In genomic region chr2:78975393-78975774, GRCm38 (mm10) we compare ENCODE assay signal across 36 mouse cellular contexts.
"Had no signal": no experiment of that assay in that cellular context is flagged by ENCODE, and none has a peak within 500 bp of the region (broad histone marks: within the 10 kb centered on the region; RNA-seq: fewer than 3 reads in every experiment).

No protein-coding gene starts in this region.

- H3K9me3 ChIP-seq: heart, embryonic 10.5 days; heart, embryonic 12.5 days; heart, embryonic 13.5 days; heart, embryonic 15.5 days; hindbrain, embryonic 10.5 days; hindbrain, embryonic 12.5 days; hindbrain, embryonic 13.5 days; hindbrain, embryonic 15.5 days; intestine, embryonic 15.5 days; kidney, embryonic 15.5 days had no signal

- DNase-seq: heart, postnatal 10 days; heart, postnatal 14 days; heart, postnatal 36 days; heart, postnatal 4 days; kidney, adult 11 months; kidney, adult 18-20 months; kidney, adult 2 months; kidney, adult 8-10 months; kidney, adult 9 months; kidney, postnatal 10 days; kidney, postnatal 14 days; kidney, postnatal 25 days; kidney, postnatal 36 days; kidney, postnatal 4 days; layer of hippocampus, adult 9-11 months; layer of hippocampus, postnatal 36 days had no signal

- H3K9ac ChIP-seq: heart, embryonic 12.5 days; heart, embryonic 13.5 days; heart, embryonic 15.5 days; hindbrain, embryonic 12.5 days; hindbrain, embryonic 13.5 days; hindbrain, embryonic 14.5 days; hindbrain, embryonic 15.5 days; intestine, embryonic 15.5 days; kidney, embryonic 15.5 days had no signal

- H3K4me2 ChIP-seq: heart, embryonic 11.5 days; heart, embryonic 12.5 days; heart, embryonic 13.5 days; heart, embryonic 15.5 days; hindbrain, embryonic 12.5 days; hindbrain, embryonic 13.5 days; hindbrain, embryonic 14.5 days; hindbrain, embryonic 15.5 days; intestine, embryonic 15.5 days; kidney, embryonic 15.5 days had no signal

- H3K27me3 ChIP-seq: heart, embryonic 12.5 days; heart, embryonic 13.5 days; heart, embryonic 15.5 days; hindbrain, embryonic 12.5 days; hindbrain, embryonic 13.5 days; hindbrain, embryonic 15.5 days; intestine, embryonic 15.5 days; kidney, embryonic 15.5 days had no signal

- H3K36me3 ChIP-seq: heart, embryonic 10.5 days; heart, embryonic 12.5 days; heart, embryonic 13.5 days; heart, embryonic 15.5 days; hindbrain, embryonic 10.5 days; hindbrain, embryonic 12.5 days; hindbrain, embryonic 13.5 days; hindbrain, embryonic 15.5 days; intestine, embryonic 15.5 days; kidney, embryonic 15.5 days had no signal

- H3K4me1 ChIP-seq: heart, embryonic 10.5 days; heart, embryonic 12.5 days; heart, embryonic 15.5 days; hindbrain, embryonic 10.5 days; hindbrain, embryonic 12.5 days; hindbrain, embryonic 13.5 days; hindbrain, embryonic 15.5 days; intestine, embryonic 15.5 days; kidney, embryonic 15.5 days had no signal

- ATAC-seq: hindbrain, embryonic 16.5 days; hindbrain, postnatal 0 days; inflammation-experienced regulatory T-cells, adult 6 months; intestine, embryonic 15.5 days; intestine, embryonic 16.5 days; intestine, postnatal 0 days had no signal

- H3K4me3 ChIP-seq: heart, embryonic 10.5 days; heart, embryonic 12.5 days; heart, embryonic 13.5 days; heart, embryonic 15.5 days; hindbrain, embryonic 10.5 days; hindbrain, embryonic 12.5 days; hindbrain, embryonic 13.5 days; hindbrain, embryonic 15.5 days; intestine, embryonic 15.5 days; kidney, embryonic 15.5 days; layer of hippocampus, adult 2 months; left cerebral cortex, adult 2 months had no signal

- H3K27ac ChIP-seq: heart, embryonic 10.5 days; heart, embryonic 13.5 days; heart, embryonic 15.5 days; hindbrain, embryonic 10.5 days; hindbrain, embryonic 12.5 days; hindbrain, embryonic 13.5 days; hindbrain, embryonic 14.5 days; hindbrain, embryonic 15.5 days; hindbrain, postnatal 0 days; intestine, embryonic 15.5 days; kidney, embryonic 15.5 days; kidney, postnatal 0 days; layer of hippocampus, adult 2 months; left cerebral cortex, adult 2 months had no signal
